Mouse (Mus musculus) myocyte (in vitro differentiated cells): ENCODE measurements around the gene Tbc1d32. TPM values are rescaled to one million over a fixed set of nuclear protein-coding genes. Genes with fewer than 3 reads are reported as not detected.

ENCODE experiments used
- H3K27me3 ChIP-seq: one replicate; pipeline ENCODE4 v1.6.1; 2011; ENCODE audit not compliant: control insufficient read depth, insufficient read depth, insufficient read length
- H3K36me3 ChIP-seq: one replicate; pipeline ENCODE4 v1.6.1; 2011; ENCODE audit not compliant: control insufficient read depth, insufficient read depth
- H3K4me2 ChIP-seq: one replicate; pipeline ENCODE4 v1.6.1; 2011; ENCODE audit warnings: low read depth, control low read depth
- H3K4me3 ChIP-seq: one replicate; pipeline ENCODE4 v1.5.1; 2011; ENCODE audit warnings: mild to moderate bottlenecking, control low read depth, moderate library complexity
- H3K79me2 ChIP-seq: one replicate; pipeline ENCODE4 v1.6.1; 2011; ENCODE audit not compliant: control insufficient read depth, insufficient read depth
- H3ac ChIP-seq: one replicate; pipeline ENCODE4 v1.6.1; 2011; ENCODE audit not compliant: control insufficient read depth, insufficient read length
- CEBPB ChIP-seq: IDR thresholded peaks from 2 replicates; pipeline ENCODE4 v1.6.1; 2011; ENCODE audit warnings: mild to moderate bottlenecking, moderate library complexity; ENCODE audit not compliant: poor library complexity, insufficient read depth, severe bottlenecking
- E2F4 ChIP-seq: IDR thresholded peaks from one replicate; pipeline ENCODE4 v1.6.1; 2011; ENCODE audit warnings: mild to moderate bottlenecking, control low read depth, moderate library complexity; ENCODE audit not compliant: insufficient read depth
- MAX ChIP-seq: IDR thresholded peaks from one replicate; pipeline ENCODE4 v1.6.1; 2011; ENCODE audit warnings: low read depth, mild to moderate bottlenecking, control low read depth
- MYOD1 ChIP-seq, 3 experiments: IDR thresholded peaks; one replicate each; pipeline ENCODE4 v1.6.1; 2011; ENCODE audit warnings: control low read depth in 2 of 3, low read depth in 2 of 3, mild to moderate bottlenecking in 2 of 3, moderate library complexity in 1 of 3; ENCODE audit not compliant: insufficient read length in 2 of 3, control insufficient read depth in 1 of 3
- MYOG ChIP-seq, 3 experiments: IDR thresholded peaks; one replicate each; pipeline ENCODE4 v1.6.1; 2011; ENCODE audit warnings: control low read depth in 2 of 3, low read depth in 2 of 3, mild to moderate bottlenecking in 2 of 3; ENCODE audit not compliant: insufficient read length in 2 of 3, control insufficient read depth in 1 of 3, insufficient read depth in 1 of 3
- POLR2A ChIP-seq: IDR thresholded peaks from one replicate; pipeline ENCODE4 v1.6.1; 2011; ENCODE audit warnings: low read depth, mild to moderate bottlenecking, control low read depth, moderate library complexity; ENCODE audit not compliant: insufficient read length
- POLR2AphosphoS2 ChIP-seq: IDR thresholded peaks from one replicate; pipeline ENCODE4 v1.6.1; 2011; ENCODE audit warnings: low read depth, control low read depth; ENCODE audit not compliant: insufficient read length
- REST ChIP-seq: IDR thresholded peaks from one replicate; pipeline ENCODE4 v1.6.1; 2011; ENCODE audit warnings: mild to moderate bottlenecking, control low read depth, moderate library complexity; ENCODE audit not compliant: insufficient read depth, insufficient read length
- SRF ChIP-seq: IDR thresholded peaks from one replicate; pipeline ENCODE4 v1.6.1; 2011; ENCODE audit warnings: low read depth; ENCODE audit not compliant: control insufficient read depth, insufficient read length
- TCF12 ChIP-seq: IDR thresholded peaks from one replicate; pipeline ENCODE4 v1.6.1; 2011; ENCODE audit warnings: mild to moderate bottlenecking, control low read depth; ENCODE audit not compliant: poor library complexity, insufficient read depth, severe bottlenecking
- TCF3 ChIP-seq: IDR thresholded peaks from one replicate; pipeline ENCODE4 v1.6.1; 2011; ENCODE audit warnings: low read depth, control low read depth; ENCODE audit not compliant: insufficient read length
- USF1 ChIP-seq: IDR thresholded peaks from one replicate; pipeline ENCODE4 v1.6.1; 2011; ENCODE audit warnings: low read depth, mild to moderate bottlenecking, control low read depth, moderate library complexity
- polyA plus RNA-seq: library from polyadenylated mRNA; unstranded; fragments of >200 nt; fragmentation: generic; extraction: Trizol; gene quantifications from one replicate; pipeline ENCODE4 v1.2.1, GENCODE M21; 2012; ENCODE audit warnings: missing spikeins

Tbc1d32 gene
- polyA plus RNA-seq, 1 experiment = 1.0 TPM

- Histone ChIP-seq H3K4me3 (no peak overlapping the region), H3K79me2 (no peaks in the 10 kb centered on the region), H3K36me3 (no peaks in the 10 kb centered on the region), H3ac (no peak overlapping the region), H3K27me3 (no peaks in the 10 kb centered on the region), H3K4me2 (no peak overlapping the region)
- TF ChIP-seq POLR2AphosphoS2 (no peak), POLR2A (no peak), TCF3 (no peak), TCF12 (no peak), E2F4 (no peak), USF1 (no peak), CEBPB (no peak), SRF (no peak), MYOD1 (IDR thresholded peaks at IDR 0.05; ENCODE audit: control insufficient read depth in 1 of 3, insufficient read length in 2 of 3, low read depth in 2 of 3) (no peak), REST (no peak), MYOG (IDR thresholded peaks at IDR 0.05; ENCODE audit: control insufficient read depth in 1 of 3, insufficient read depth in 1 of 3, insufficient read length in 2 of 3, low read depth in 2 of 3) (no peak), MAX (no peak)
These were observed 21.6 kb downstream of the Tbc1d32 start for GRCm38 (mm10) chr10:56206802-56207404.

- H3K4me3 ChIP-seq = no peak overlapping the region
- H3K27me3 ChIP-seq = no peaks in the 10 kb centered on the region
- TF ChIP-seq E2F4 (no peak), USF1 (no peak), REST (no peak), MAX (no peak), MYOD1 (IDR thresholded peaks at IDR 0.05; ENCODE audit: control insufficient read depth in 1 of 3, insufficient read length in 2 of 3, low read depth in 2 of 3) (no peak), POLR2AphosphoS2 (no peak), SRF (no peak), TCF12 (no peak), POLR2A (no peak), MYOG (IDR thresholded peaks at IDR 0.05; ENCODE audit: control insufficient read depth in 1 of 3, insufficient read depth in 1 of 3, insufficient read length in 2 of 3, low read depth in 2 of 3) (no peak), TCF3 (no peak), CEBPB (no peak)
- H3K4me2 ChIP-seq = no peak overlapping the region
- H3K79me2 ChIP-seq = no peaks in the 10 kb centered on the region
- H3K36me3 ChIP-seq = no peaks in the 10 kb centered on the region
- no peak overlapping the region for H3ac ChIP-seq
These were observed 24.1 kb downstream of the Tbc1d32 start for GRCm38 (mm10) chr10:56204348-56204747.

GRCm38 (mm10) chr10:56199902-56200301 is 28.6 kb downstream of the Tbc1d32 start:
- Histone ChIP-seq H3K79me2 (no peaks in the 10 kb centered on the region), H3K36me3 (no peaks in the 10 kb centered on the region), H3ac (no peak overlapping the region), H3K4me3 (no peak overlapping the region), H3K27me3 (no peaks in the 10 kb centered on the region), H3K4me2 (no peak overlapping the region)
- TF ChIP-seq SRF (no peak), MYOD1 (IDR thresholded peaks at IDR 0.05; ENCODE audit: control insufficient read depth in 1 of 3, insufficient read length in 2 of 3, low read depth in 2 of 3) (no peak), TCF12 (no peak), E2F4 (no peak), CEBPB (no peak), MYOG (IDR thresholded peaks at IDR 0.05; ENCODE audit: control insufficient read depth in 1 of 3, insufficient read depth in 1 of 3, insufficient read length in 2 of 3, low read depth in 2 of 3) (no peak), POLR2AphosphoS2 (no peak), REST (no peak), POLR2A (no peak), TCF3 (no peak), USF1 (no peak), MAX (no peak)

GRCm38 (mm10) chr10:56198691-56199090 is 29.8 kb downstream of the Tbc1d32 start:
- no peak overlapping the region for H3K4me2 ChIP-seq
- H3K79me2 ChIP-seq = no peaks in the 10 kb centered on the region
- no peak overlapping the region for H3ac ChIP-seq
- no peak overlapping the region for H3K4me3 ChIP-seq
- H3K27me3 ChIP-seq = no peaks in the 10 kb centered on the region
- TF ChIP-seq MYOD1 (IDR thresholded peaks at IDR 0.05; ENCODE audit: control insufficient read depth in 1 of 3, insufficient read length in 2 of 3, low read depth in 2 of 3) (no peak), SRF (no peak), CEBPB (no peak), POLR2AphosphoS2 (no peak), USF1 (no peak), E2F4 (no peak), REST (no peak), MAX (no peak), TCF12 (no peak), MYOG (IDR thresholded peaks at IDR 0.05; ENCODE audit: control insufficient read depth in 1 of 3, insufficient read depth in 1 of 3, insufficient read length in 2 of 3, low read depth in 2 of 3) (no peak), TCF3 (no peak), POLR2A (no peak)
- H3K36me3 ChIP-seq = no peaks in the 10 kb centered on the region

DNA sequence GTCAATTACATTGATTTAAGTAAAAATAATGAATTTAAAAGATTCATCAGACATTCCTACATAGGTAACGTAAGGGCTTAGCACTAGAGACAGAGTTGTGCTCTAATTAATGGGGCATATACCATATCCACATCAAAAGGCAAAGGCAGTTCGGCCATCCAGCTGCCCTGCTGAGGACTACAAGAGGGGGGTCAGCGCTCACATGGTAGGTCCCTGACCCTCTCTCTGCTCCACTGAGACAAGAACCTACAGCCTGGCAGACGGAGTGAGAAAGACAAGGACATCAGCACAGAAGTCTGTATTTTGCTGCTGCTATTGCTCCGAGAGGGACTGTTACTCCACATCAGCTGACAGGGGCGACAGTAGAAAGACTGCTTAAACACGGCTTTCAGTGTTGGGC is 34.2 kb downstream of the Tbc1d32 start:
- H3K4me2 ChIP-seq = no peak overlapping the region
- TF ChIP-seq MYOD1 (IDR thresholded peaks at IDR 0.05; ENCODE audit: control insufficient read depth in 1 of 3, insufficient read length in 2 of 3, low read depth in 2 of 3) (no peak), TCF3 (no peak), MYOG (IDR thresholded peaks at IDR 0.05; ENCODE audit: control insufficient read depth in 1 of 3, insufficient read depth in 1 of 3, insufficient read length in 2 of 3, low read depth in 2 of 3) (no peak), E2F4 (no peak)
- H3K4me3 ChIP-seq = no peak overlapping the region
- no peaks in the 10 kb centered on the region for H3K79me2 ChIP-seq
- no peaks in the 10 kb centered on the region for H3K36me3 ChIP-seq
- H3K27me3 ChIP-seq = no peaks in the 10 kb centered on the region
- H3ac ChIP-seq = no peak overlapping the region
